In the genomic region with DNA sequence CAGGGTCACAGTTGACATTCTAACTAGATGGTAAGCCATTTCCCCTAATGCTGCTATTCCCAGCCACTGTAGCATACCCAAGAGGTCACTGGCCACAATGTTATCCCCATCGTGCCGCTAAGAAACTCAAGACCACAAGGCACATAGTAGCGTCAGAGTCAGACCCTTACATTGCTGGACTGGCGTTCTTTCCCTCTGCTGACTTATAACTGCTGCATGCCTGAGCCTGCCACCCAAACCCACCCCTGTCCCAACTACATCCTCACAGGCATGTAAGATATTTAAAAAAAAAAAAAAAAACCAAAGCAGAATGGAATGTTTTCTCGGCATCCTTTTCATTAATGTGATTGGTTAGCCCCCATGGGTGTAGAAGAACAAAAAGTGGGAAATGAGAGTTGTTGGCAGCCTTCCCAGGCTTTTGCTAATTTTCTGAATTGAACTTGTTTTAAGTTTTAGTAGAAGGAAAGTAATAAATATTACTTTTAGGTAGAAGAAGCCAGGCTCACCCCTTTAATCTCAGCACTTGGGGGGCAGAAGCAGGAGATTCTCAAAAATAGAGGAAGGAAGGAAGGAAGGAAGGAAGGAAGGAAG, we compare ENCODE assay signal across 27 mouse cellular contexts. TPM values are rescaled to one million over a fixed set of nuclear protein-coding genes. Genes with fewer than 3 reads are reported as not detected.
"Had no signal": no experiment of that assay in that cellular context is flagged by ENCODE, and none has a peak within 500 bp of the region (broad histone marks: within the 10 kb centered on the region; RNA-seq: fewer than 3 reads in every experiment).

No protein-coding gene starts in this region.

- H3K27me3 ChIP-seq: liver, embryonic 13.5 days; megakaryocyte, embryonic 14.5 days; midbrain, embryonic 15.5 days; neural tube, embryonic 12.5 days; stomach, embryonic 15.5 days had no signal

- H3K4me3 ChIP-seq: liver, embryonic 13.5 days; megakaryocyte, embryonic 14.5 days; midbrain, embryonic 15.5 days; neural tube, embryonic 12.5 days; stomach, embryonic 15.5 days had no signal

- H3K27ac ChIP-seq: liver, embryonic 13.5 days; macrophage; midbrain, embryonic 15.5 days; neural tube, embryonic 12.5 days; stomach, embryonic 15.5 days had no signal

- H3K4me1 ChIP-seq: liver, embryonic 13.5 days; megakaryocyte, embryonic 14.5 days; midbrain, embryonic 15.5 days; neural tube, embryonic 12.5 days; stomach, embryonic 15.5 days had no signal

- H3K9ac ChIP-seq: liver, embryonic 13.5 days; liver, postnatal 0 days; midbrain, embryonic 15.5 days; neural tube, embryonic 12.5 days; stomach, embryonic 15.5 days had no signal

- H3K9me3 ChIP-seq: liver, embryonic 13.5 days; midbrain, embryonic 15.5 days; neural tube, embryonic 12.5 days; stomach, embryonic 15.5 days had no signal

- DNase-seq: kidney, adult 11 months; kidney, postnatal 14 days; liver; liver, embryonic 13.5 days; liver, postnatal 0 days; lung, postnatal 10 days; right cerebral cortex, postnatal 4 days; spleen, adult 18-20 months; thymus, adult 2 months; thymus, postnatal 25 days had no signal

- H3K4me2 ChIP-seq: liver, embryonic 13.5 days; midbrain, embryonic 11.5 days; midbrain, embryonic 15.5 days; neural tube, embryonic 12.5 days; stomach, embryonic 15.5 days had no signal

- ATAC-seq: liver, postnatal 0 days; midbrain, embryonic 15.5 days had no signal

RNA-seq across cellular contexts. Expression of a gene that starts 50.0 kb away (rescaled TPM):
- total RNA-seq: layer of hippocampus, adult 8-10 months; layer of hippocampus, postnatal 14 days; left cerebral cortex, adult 18-20 months; left cerebral cortex, postnatal 14 days; monocyte, adult 5-6 weeks; neutrophil, adult 5-6 weeks had no signal
- polyA plus RNA-seq: kidney, embryonic 14.5 days; large intestine, adult 2 months; limb, embryonic 11.5 days; liver, postnatal 0 days; macrophage; testis, adult 2 months; urinary bladder, adult 2 months had no signal
